ENCODE assay signal across 23 mouse cellular contexts in genomic region chr7:29202577-29202976, GRCm38 (mm10). TPM values are rescaled to one million over a fixed set of nuclear protein-coding genes. Genes with fewer than 3 reads are reported as not detected.
DNase-seq lines count a peak whose midpoint lies in the region; ATAC-seq and TF ChIP-seq lines count a peak whose summit lies in the region.
"Had no signal": no experiment of that assay in that cellular context is flagged by ENCODE, and none has a peak within 500 bp of the region (broad histone marks: within the 10 kb centered on the region; RNA-seq: fewer than 3 reads in every experiment).

No protein-coding gene starts in this region.

- dilution Hi-C loops in CH12.LX (cut with MboI; ENCODE audit: extremely low pct_ligation_motif_present, extremely low pct_unique_long_range_greater_than_20kb, low sequenced_read_pairs): no loop called here

- in situ Hi-C loops in CH12.LX (cut with MboI; ENCODE audit: low pct_ligation_motif_present, low pct_unique_long_range_greater_than_20kb, low sequenced_read_pairs): no loop called here

- no peak for ATAC-seq in stomach, postnatal 0 days (ENCODE audit: low FRiP score, low TSS enrichment)
- ATAC-seq: forebrain, embryonic 13.5 days; forebrain, embryonic 16.5 days had no signal

- H3K4me3 ChIP-seq in CH12.LX (replicated peaks in 1 of 3; ENCODE audit: low read depth in 2 of 3, low read length in 2 of 3, poor library complexity in 1 of 3): no peak overlapping the region
- no peak overlapping the region for H3K4me3 ChIP-seq in stomach, postnatal 0 days (ENCODE audit: low read depth, low read length)
- H3K4me3 ChIP-seq: forebrain, embryonic 10.5 days; forebrain, embryonic 13.5 days; heart, adult 2 months; heart, embryonic 10.5 days; heart, embryonic 13.5 days; hindbrain, embryonic 12.5 days; hindbrain, embryonic 15.5 days had no signal

- peak; percentile 48 for DNase-seq in thymus, postnatal 0 days (ENCODE audit: low spot score)
- DNase-seq in thymus, postnatal 10 days (ENCODE audit: low spot score in 2 of 2): no peak
- DNase-seq in 416B (ENCODE audit: low read depth): peak; percentile 30
- DNase-seq in CH12.LX (ENCODE audit: extremely low read depth): no peak
- DNase-seq in stomach, postnatal 0 days (ENCODE audit: low spot score): no peak
- DNase-seq in cerebellum, adult 18-20 months: no peak
- DNase-seq: adrenal gland, adult 2 months; adrenal gland, postnatal 25 days; cerebellum, adult 11-12 months; cerebellum, adult 9-10 months; cerebellum, postnatal 14 days; gastrocnemius, postnatal 10 days; gastrocnemius, postnatal 36 days; heart, adult 2 months; heart, postnatal 14 days had no signal

- H3K4me2 ChIP-seq in CH12.LX (ENCODE audit: insufficient read depth, low read depth, poor library complexity, severe bottlenecking): no peak overlapping the region
- H3K4me2 ChIP-seq in stomach, postnatal 0 days (replicated peaks; ENCODE audit: low read depth): no peak overlapping the region
- H3K4me2 ChIP-seq: forebrain, embryonic 13.5 days; heart, embryonic 13.5 days; hindbrain, embryonic 12.5 days; hindbrain, embryonic 15.5 days had no signal

- TF ChIP-seq RAD21 in CH12.LX (IDR thresholded peaks at IDR 0.05; ENCODE audit: low read depth, low read length): peak; percentile 42

- WGBS in stomach, postnatal 0 days: 73% methylated on average over 6 of the region's 6 CpGs

- TF ChIP-seq POLR2A in CH12.LX (IDR thresholded peaks at IDR 0.05; ENCODE audit: low read depth, low read length): no peak

- TF ChIP-seq EP300 in CH12.LX (IDR thresholded peaks at IDR 0.05; ENCODE audit: low read length): no peak
- TF ChIP-seq EP300 in stomach, postnatal 0 days (optimal IDR thresholded peaks at IDR 0.05): no peak

- no peaks in the 10 kb centered on the region for H3K9me3 ChIP-seq in CH12.LX (replicated peaks; ENCODE audit: low read length)
- no peaks in the 10 kb centered on the region for H3K9me3 ChIP-seq in stomach, postnatal 0 days (ENCODE audit: control insufficient read depth, low read length)
- H3K9me3 ChIP-seq: forebrain, embryonic 10.5 days; forebrain, embryonic 13.5 days; G1E; heart, embryonic 10.5 days; heart, embryonic 13.5 days; hindbrain, embryonic 12.5 days; hindbrain, embryonic 15.5 days had no signal

- H3K27ac ChIP-seq in CH12.LX (ENCODE audit: insufficient read depth, low read depth): no peak overlapping the region
- H3K27ac ChIP-seq in stomach, postnatal 0 days (replicated peaks): no peak overlapping the region
- H3K27ac ChIP-seq: forebrain, embryonic 10.5 days; forebrain, embryonic 13.5 days; heart, adult 2 months; heart, embryonic 10.5 days; heart, embryonic 13.5 days; hindbrain, embryonic 12.5 days; hindbrain, embryonic 15.5 days had no signal

- no peaks in the 10 kb centered on the region for H3K36me3 ChIP-seq in CH12.LX (replicated peaks in 1 of 2; ENCODE audit: control insufficient read depth in 1 of 2, insufficient read depth in 1 of 2, low read length in 1 of 2)
- no peaks in the 10 kb centered on the region for H3K36me3 ChIP-seq in stomach, postnatal 0 days (ENCODE audit: control insufficient read depth, insufficient read depth, low read length)
- H3K36me3 ChIP-seq: forebrain, embryonic 10.5 days; G1E; heart, embryonic 10.5 days; heart, embryonic 13.5 days; hindbrain, embryonic 12.5 days; hindbrain, embryonic 15.5 days had no signal

- H3K27me3 ChIP-seq in CH12.LX (replicated peaks): no peaks in the 10 kb centered on the region
- no peaks in the 10 kb centered on the region for H3K27me3 ChIP-seq in stomach, postnatal 0 days (ENCODE audit: control insufficient read depth, insufficient read depth, low read length)
- H3K27me3 ChIP-seq: forebrain, embryonic 13.5 days; heart, embryonic 13.5 days; hindbrain, embryonic 12.5 days; hindbrain, embryonic 15.5 days had no signal

- no peak overlapping the region for H3K9ac ChIP-seq in CH12.LX (ENCODE audit: insufficient read depth, low read depth)
- H3K9ac ChIP-seq in stomach, postnatal 0 days (ENCODE audit: low read length): no peak overlapping the region
- H3K9ac ChIP-seq: forebrain, embryonic 13.5 days; heart, embryonic 13.5 days; hindbrain, embryonic 12.5 days; hindbrain, embryonic 15.5 days had no signal

- H3K79me2 ChIP-seq in CH12.LX (replicated peaks; ENCODE audit: control insufficient read depth, extremely low read depth, insufficient read depth, poor library complexity, severe bottlenecking): no peaks in the 10 kb centered on the region

- TF ChIP-seq CTCF in CH12.LX (conservative IDR thresholded peaks at IDR 0.05 in 1 of 2, IDR thresholded peaks at IDR 0.05 in 1 of 2; ENCODE audit: low read depth in 2 of 2, low read length in 2 of 2): peak in 1 of 2 experiments; percentile 51; a peak in 2 of 4 replicates
- TF ChIP-seq CTCF in stomach, postnatal 0 days (IDR thresholded peaks at IDR 0.05; ENCODE audit: low read depth): 0 out of 2 replicates have a peak, but pooled peaks have one; percentile 4

- H3K4me1 ChIP-seq in CH12.LX (ENCODE audit: control insufficient read depth in 1 of 2, insufficient read depth in 2 of 2): no peaks in the 10 kb centered on the region
- H3K4me1 ChIP-seq in stomach, postnatal 0 days (replicated peaks; ENCODE audit: control insufficient read depth, insufficient read depth): no peaks in the 10 kb centered on the region
- H3K4me1 ChIP-seq: forebrain, embryonic 10.5 days; forebrain, embryonic 13.5 days; heart, embryonic 10.5 days; heart, embryonic 13.5 days; hindbrain, embryonic 12.5 days; hindbrain, embryonic 15.5 days had no signal

TF ChIP-seq in CH12.LX, 34 proteins besides CTCF, POLR2A, EP300 and RAD21:
- TF ChIP-seq BHLHE40 (IDR thresholded peaks at IDR 0.05; ENCODE audit: low read depth, low read length): 0 out of 2 replicates have a peak, but pooled peaks have one; percentile 10
- peak; percentile 50 for TF ChIP-seq SMC3 (IDR thresholded peaks at IDR 0.05; ENCODE audit: low read depth, low read length)
- TF ChIP-seq IRF4 (IDR thresholded peaks at IDR 0.05; ENCODE audit: low read depth, low read length): no peak
- no peak for TF ChIP-seq ELF1 (IDR thresholded peaks at IDR 0.05; ENCODE audit: low read depth, low read length)
- no peak for TF ChIP-seq NELFE (IDR thresholded peaks at IDR 0.05; ENCODE audit: low read depth, low read length)
- TF ChIP-seq JUN (IDR thresholded peaks at IDR 0.05; ENCODE audit: insufficient read depth, low read depth, low read length): no peak
- no peak for TF ChIP-seq TBP (conservative IDR thresholded peaks at IDR 0.05; ENCODE audit: low read depth, low read length)
- TF ChIP-seq JUND (conservative IDR thresholded peaks at IDR 0.05; ENCODE audit: low read depth, low read length): no peak
- no peak for TF ChIP-seq UBTF (IDR thresholded peaks at IDR 0.05; ENCODE audit: low read depth, low read length)
- no peak for TF ChIP-seq CHD2 (IDR thresholded peaks at IDR 0.05; ENCODE audit: low read length)

RNA-seq across cellular contexts. Expression of gene Catsperg1, which starts 11.3 kb away (rescaled TPM):
- 0.27 and 0.35 TPM in 2 replicates for polyA plus RNA-seq in thymus, postnatal 0 days (2015; fragmentation: Nextera tagmentation; extraction: Ambion mirVana)
- total RNA-seq in CH12.LX (2012; rRNA removed) (0.38 and 0.93 TPM in 2 replicates), CH12.LX (2014; rRNA removed) (0.68 and 0.72 TPM in 2 replicates)
- 1.4 and 2.0 TPM in 2 replicates for polyA plus RNA-seq in CH12.LX (2012; ENCODE audit: insufficient read length, low read depth)
- polyA plus RNA-seq in stomach, postnatal 0 days (2015; fragmentation: Nextera tagmentation; extraction: Ambion mirVana): 0.29 and 0.65 TPM in 2 replicates

RNA-seq across cellular contexts. Expression of gene Psmd8, which starts 22.1 kb away (rescaled TPM):
- 358 and 374 TPM in 2 replicates for polyA plus RNA-seq in thymus, postnatal 0 days (2015; fragmentation: Nextera tagmentation; extraction: Ambion mirVana)
- total RNA-seq in CH12.LX (2012; rRNA removed) (321 and 335 TPM in 2 replicates), CH12.LX (2014; rRNA removed) (455 and 479 TPM in 2 replicates)
- 308 and 348 TPM in 2 replicates for polyA plus RNA-seq in CH12.LX (2012; ENCODE audit: insufficient read length, low read depth)
- 262 and 269 TPM in 2 replicates for polyA plus RNA-seq in stomach, postnatal 0 days (2015; fragmentation: Nextera tagmentation; extraction: Ambion mirVana)

RNA-seq across cellular contexts. Expression of gene Kcnk6, which starts 29.7 kb away (rescaled TPM):
- polyA plus RNA-seq in thymus, postnatal 0 days (2015; fragmentation: Nextera tagmentation; extraction: Ambion mirVana): 1.2 and 1.5 TPM in 2 replicates
- total RNA-seq in CH12.LX (2012; rRNA removed): 4.0 TPM in 2 replicates
- total RNA-seq in CH12.LX (2014; rRNA removed): 1.2 and 2.2 TPM in 2 replicates
- polyA plus RNA-seq in CH12.LX (2012; ENCODE audit: insufficient read length, low read depth): 1.2 and 1.9 TPM in 2 replicates
- polyA plus RNA-seq in stomach, postnatal 0 days (2015; fragmentation: Nextera tagmentation; extraction: Ambion mirVana): 2.4 and 3.0 TPM in 2 replicates
- total RNA-seq: G1E had no signal
- polyA plus RNA-seq: G1E had no signal

RNA-seq across cellular contexts. Expression of gene Spred3, which starts 32.4 kb away (rescaled TPM):
- polyA plus RNA-seq in thymus, postnatal 0 days (2015; fragmentation: Nextera tagmentation; extraction: Ambion mirVana): 0.23 and 1.4 TPM in 2 replicates
- total RNA-seq in CH12.LX (2012; rRNA removed) (2.2 and 3.3 TPM in 2 replicates), CH12.LX (2014; rRNA removed) (1.2 and 1.6 TPM in 2 replicates)
- 6.0 and 6.6 TPM in 2 replicates for polyA plus RNA-seq in CH12.LX (2012; ENCODE audit: insufficient read length, low read depth)
- polyA plus RNA-seq in stomach, postnatal 0 days (2015; fragmentation: Nextera tagmentation; extraction: Ambion mirVana): 0.95 and 1.0 TPM in 2 replicates

RNA-seq across cellular contexts. Expression of gene Ggn, which starts 32.6 kb away (rescaled TPM):
- 0.17 and 0.20 TPM in 2 replicates for polyA plus RNA-seq in thymus, postnatal 0 days (2015; fragmentation: Nextera tagmentation; extraction: Ambion mirVana)
- total RNA-seq in CH12.LX (2012; rRNA removed) (0.30 and 0.38 TPM in 2 replicates), CH12.LX (2014; rRNA removed) (0.13 TPM in 1 of 2 replicates, not detected in the other)
- polyA plus RNA-seq in CH12.LX (2012; ENCODE audit: insufficient read length, low read depth): 1.0 and 1.5 TPM in 2 replicates
- 0.29 and 0.46 TPM in 2 replicates for polyA plus RNA-seq in stomach, postnatal 0 days (2015; fragmentation: Nextera tagmentation; extraction: Ambion mirVana)

Comparison
In these comparisons a context has a peak if more than half of its experiments do, and no peak if none do; other contexts are left out.
1. DNase-seq: peak in thymus, postnatal 0 days (single experiment) and 416B (single experiment); none in thymus, postnatal 10 days (0 of 2), CH12.LX (single experiment), stomach, postnatal 0 days (single experiment) and cerebellum, adult 18-20 months (0 of 2).